Mouse (Mus musculus) frontal cortex, postnatal 14 days (tissue): ENCODE measurements at regions not wholly inside any gene's neighbourhood (a gene's known extent, or its start where the extent isn't known, plus 50 kb on each side); places are given as distances from the start of the nearest gene placed in this dataset.

ENCODE experiments used
- DNase-seq, 2 experiments: peaks; one replicate each; pipeline ENCODE4 v3.0.0; 2022; ENCODE audit warnings: low spot score in 2 of 2

GRCm38 (mm10) chr9:94589672-94590071 is 51.8 kb upstream of the 1190002N15Rik start:
- no peak for DNase-seq

DNA sequence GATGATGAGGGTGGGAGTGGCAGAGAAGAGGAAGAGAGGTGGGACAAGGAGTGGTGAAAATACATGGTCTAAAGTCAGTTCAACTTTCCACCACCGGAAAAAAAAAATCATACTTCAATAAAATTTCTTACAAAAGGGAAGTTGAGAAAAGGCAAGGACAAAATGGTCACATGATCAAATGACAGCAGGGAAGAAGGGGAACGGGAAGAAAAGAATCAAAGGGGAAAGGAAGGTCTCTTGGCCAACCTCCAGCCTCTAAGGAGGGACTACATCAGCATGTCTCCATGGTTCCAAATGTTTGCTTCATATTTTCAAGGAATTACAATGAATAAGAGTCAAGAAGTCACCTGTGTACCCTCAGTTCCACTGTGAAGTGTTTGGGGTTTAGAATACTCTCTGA is 64.7 kb upstream of the Slc9a9 start:
- DNase-seq: no peak

DNA sequence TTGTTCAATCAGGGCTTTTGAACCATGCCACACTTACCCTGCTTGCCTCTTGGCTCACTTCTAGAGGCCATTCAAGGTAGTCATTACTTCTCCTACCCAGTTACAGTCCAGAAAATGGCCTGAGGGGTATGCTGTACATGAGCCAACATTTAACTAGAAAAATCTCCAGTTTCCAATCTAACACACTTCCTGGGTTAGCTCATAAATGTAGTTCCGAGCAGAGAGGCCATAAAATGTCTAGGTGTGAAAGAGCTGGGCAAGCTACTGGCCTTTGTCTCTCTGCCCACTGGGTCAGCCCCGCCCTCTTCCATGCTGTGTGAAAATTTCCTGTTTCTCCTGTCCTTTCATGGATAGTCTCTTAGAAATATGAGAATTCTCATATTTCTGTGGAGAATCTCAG is 63.3 kb upstream of the Slc9a9 start:
- DNase-seq: no peak

DNA sequence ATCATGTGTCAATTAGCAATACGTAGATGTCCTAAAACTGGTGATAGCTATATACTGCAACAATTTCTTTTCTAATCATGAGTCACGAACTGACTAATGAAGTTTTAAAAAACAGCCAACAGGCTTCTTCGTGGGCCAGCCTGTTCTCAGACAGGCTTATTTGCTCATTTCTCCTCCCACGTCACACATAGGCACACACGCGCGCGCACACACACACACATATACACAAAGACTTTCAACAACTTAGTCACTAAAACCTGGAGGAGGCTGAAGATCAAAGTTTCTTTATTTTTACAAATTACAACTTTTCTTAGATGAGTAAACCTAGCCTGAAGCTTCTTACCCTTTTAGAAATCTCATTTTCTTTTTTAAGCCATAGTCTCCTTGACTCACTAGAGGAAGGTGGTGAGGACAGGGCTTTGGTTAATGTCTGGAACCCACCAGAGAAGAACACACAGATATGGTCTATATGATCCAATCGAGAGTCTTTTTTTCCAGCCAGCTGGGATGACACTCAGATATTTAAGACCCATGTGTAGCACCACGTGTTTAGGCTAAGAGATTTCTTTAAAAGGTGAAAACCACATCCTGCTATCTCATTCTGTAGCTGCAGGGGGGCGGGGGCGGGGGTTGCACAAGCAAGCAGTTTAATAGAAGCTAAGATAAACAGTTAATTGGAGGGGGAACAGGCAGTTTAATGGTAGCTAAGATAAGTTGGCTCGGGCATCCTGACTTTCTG is 62.5 kb upstream of the Slc9a9 start:
- DNase-seq: no peak

DNA sequence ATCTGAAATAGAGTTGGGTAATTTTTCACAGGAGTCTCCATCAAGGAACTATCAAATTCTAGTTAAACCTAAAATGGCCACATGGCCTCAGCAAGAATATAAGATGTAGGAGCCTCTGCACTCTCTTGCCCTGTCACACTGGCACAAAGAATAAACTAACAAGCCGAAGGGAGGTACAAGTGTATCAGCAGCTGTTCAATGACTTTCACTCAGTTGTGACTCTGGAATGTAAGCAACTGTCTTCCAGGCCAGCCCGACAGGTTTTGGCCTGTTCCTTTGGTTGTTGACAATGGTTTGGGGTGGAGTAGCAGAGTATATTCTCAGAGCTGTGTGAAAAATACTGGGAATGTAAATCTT is 62.0 kb upstream of the Slc9a9 start:
- no peak for DNase-seq

DNA sequence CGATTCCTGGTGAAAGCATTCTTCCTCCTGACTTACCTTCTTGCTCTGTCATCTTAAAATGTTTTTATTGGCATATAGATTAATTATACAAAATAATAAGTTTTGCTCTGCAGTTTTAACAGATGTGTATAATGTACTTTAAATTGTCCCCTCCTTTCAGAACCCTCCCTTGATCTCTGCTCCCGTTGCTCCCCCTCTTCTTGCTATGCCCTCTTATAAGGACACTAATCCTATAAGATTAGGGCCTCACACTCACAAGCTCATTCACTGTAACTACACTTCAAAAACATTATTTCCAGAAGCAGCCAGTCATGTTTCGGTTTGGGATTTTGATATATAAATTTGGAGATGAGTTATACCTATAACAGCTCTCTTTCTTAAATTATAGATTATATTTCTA is 59.6 kb upstream of the Slc9a9 start:
- no peak for DNase-seq

DNA sequence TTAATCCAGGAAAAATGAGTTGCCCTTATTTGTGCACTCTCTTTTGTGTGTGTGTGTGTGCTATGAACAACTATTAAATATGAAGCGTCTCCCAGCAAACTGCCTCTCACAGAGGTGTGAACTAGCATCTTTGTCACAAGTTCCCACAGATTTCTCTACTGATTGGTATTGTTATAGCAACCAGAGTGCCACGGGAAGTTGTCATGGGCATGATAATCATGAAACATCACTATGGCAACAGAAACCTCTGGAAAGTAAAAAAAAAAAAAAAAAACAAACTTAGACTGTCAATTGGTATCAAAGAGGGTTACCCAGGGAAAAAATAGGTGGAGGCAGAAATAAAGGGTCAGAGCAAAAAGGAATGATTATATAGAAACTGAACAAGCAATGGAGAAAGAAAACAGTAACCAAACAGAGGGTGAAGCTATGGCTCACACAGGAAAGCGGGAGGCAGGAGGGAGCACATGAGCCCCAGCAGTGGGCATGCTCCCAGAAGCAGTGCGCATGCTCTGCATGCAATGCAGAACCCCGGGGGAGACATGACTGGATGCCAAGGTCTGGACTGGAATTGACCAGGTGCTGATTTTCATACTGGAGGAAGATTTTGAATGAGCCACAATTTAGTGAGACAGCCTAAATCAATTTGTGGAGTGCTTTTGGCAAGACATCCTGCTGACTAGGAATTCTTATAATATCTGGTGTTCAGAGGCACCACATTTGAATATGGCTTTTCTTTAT is 58.9 kb upstream of the Slc9a9 start:
- DNase-seq: peak; percentile 19 to 22

- DNase-seq: peak in 1 of 2 experiments; percentile 25
Measured at GRCm38 (mm10) chr9:94613891-94614671, 55.6 kb upstream of the Slc9a9 start.

- no peak for DNase-seq
Measured at GRCm38 (mm10) chr9:94615205-94615604, 54.5 kb upstream of the Slc9a9 start.

DNA sequence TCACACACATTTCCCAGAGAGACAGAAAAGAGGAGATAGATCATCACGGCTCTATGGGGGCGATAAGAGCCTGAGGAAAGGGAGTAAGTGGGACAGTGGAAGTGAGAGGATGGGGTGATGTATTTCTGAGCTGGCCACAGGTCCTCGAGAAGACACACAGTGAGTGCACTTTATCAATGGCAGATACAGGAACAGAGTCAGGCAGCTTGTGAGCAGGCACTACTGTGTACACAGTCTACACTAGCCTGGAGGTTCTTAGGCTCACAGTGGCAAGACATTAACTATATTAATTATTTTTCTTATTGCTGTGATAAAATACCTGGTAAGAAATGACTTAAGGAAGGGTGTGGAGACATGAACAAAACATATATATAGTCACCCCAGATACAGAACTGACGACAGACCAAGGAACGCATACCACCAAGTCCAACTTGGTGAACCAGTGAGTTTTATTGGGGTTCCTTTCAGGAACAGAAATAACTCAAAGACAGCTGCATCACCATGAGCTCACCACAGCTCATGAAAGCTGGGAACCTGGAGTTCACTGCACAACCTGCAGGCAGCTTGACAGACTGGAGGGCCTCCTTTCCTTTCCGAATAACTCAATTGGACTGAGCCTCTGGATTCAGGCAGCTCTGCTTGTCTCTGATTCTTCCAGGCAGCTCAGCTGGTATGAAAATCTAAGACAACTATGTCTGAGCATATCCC is 51.5 kb upstream of the Slc9a9 start:
- no peak for DNase-seq
